Mouse (Mus musculus): ENCODE data around the gene St3gal6.

- no peak for TF ChIP-seq CTCF (IDR thresholded peaks at IDR 0.05; ENCODE audit: control insufficient read depth, insufficient read depth, insufficient replicate concordance, low read depth, low read length)
- TF ChIP-seq POLR2A (IDR thresholded peaks at IDR 0.05; ENCODE audit: control insufficient read depth, low read depth, low read length), result no peak
These were observed 15.0 kb upstream of the St3gal6 start for GRCm38 (mm10) chr16:58539011-58539410.

Measured in testis, adult 2 months (tissue).